Mouse (Mus musculus) G1E (cell line): ENCODE measurements around the gene Wdfy3.

Experiments
- CTCF ChIP-seq: IDR thresholded peaks from 2 replicates; pipeline ENCODE4 v1.5.1; 2012; ENCODE audit warnings: low read depth, low read length, inconsistent platforms, mixed read lengths
- GATA2 ChIP-seq: IDR thresholded peaks from 2 replicates; pipeline ENCODE4 v1.6.1; 2012; ENCODE audit warnings: low read depth, low read length, inconsistent platforms, borderline replicate concordance
- TAL1 ChIP-seq: conservative IDR thresholded peaks from 2 replicates; pipeline ENCODE4 v1.6.1; 2012; ENCODE audit warnings: low read depth, low read length, inconsistent platforms, mixed read lengths

DNA sequence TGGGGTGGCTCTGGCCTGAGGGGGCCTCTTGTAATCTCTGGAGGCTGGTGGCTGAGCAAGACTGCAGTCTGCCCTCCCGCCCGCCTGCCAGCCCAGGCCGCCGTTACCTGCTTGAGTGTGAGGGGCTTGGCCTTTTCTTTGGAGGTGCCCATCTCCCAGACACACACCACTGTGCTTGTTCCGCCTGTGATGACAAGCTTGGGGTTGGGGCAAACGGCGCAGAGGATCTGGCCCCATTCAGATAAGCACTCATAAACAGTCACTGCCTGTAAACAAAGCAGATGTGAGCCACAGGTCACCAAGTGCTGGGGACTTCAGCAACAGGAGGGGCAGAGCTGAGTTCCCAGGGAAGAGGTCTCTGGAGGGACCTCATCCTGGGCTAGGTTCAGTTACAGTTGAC is 218.6 kb downstream of the Wdfy3 start:
- TF ChIP-seq CTCF = no peak
- TF ChIP-seq TAL1 = no peak
- no peak for TF ChIP-seq GATA2
